Mouse (Mus musculus): ENCODE results near the gene Tas2r140.

GRCm38 (mm10) chr6:133037001-133037400, 18.6 kb downstream of the Tas2r140 start, which contains the start of gene Tas2r103:
- TF ChIP-seq CTCF (IDR thresholded peaks at IDR 0.05; ENCODE audit: borderline replicate concordance, control insufficient read depth, extremely low read depth, insufficient read depth, low read length, poor library complexity) (no peak), POLR2A (IDR thresholded peaks at IDR 0.05; ENCODE audit: control insufficient read depth, extremely low read depth, insufficient read depth, low read length, poor library complexity) (no peak)
